Mouse (Mus musculus) cerebral cortex, adult 2 months (tissue): ENCODE results near the gene Slc25a5.

ENCODE experiments used
- WGBS: fragments of 180-500 bp; shearing (Covaris S2); methylation state at CpG from one replicate; pipeline ENCODE4 v1.1.7; 2018; 5-methylcytosine and 5-hydroxymethylcytosine counted together

Slc25a5 gene

GRCm38 (mm10) chrX:36833397-36834084, 38.1 kb downstream of the Slc25a5 start:
- 27% methylated on average over 19 of the region's 19 CpGs for WGBS

- WGBS, result 72% methylated on average over 6 of the region's 6 CpGs
Measured at GRCm38 (mm10) chrX:36837069-36837676, 41.7 kb downstream of the Slc25a5 start.

- WGBS, result 43% methylated on average over 7 of the region's 7 CpGs
Measured at GRCm38 (mm10) chrX:36839391-36839790, 43.9 kb downstream of the Slc25a5 start.

GRCm38 (mm10) chrX:36841698-36842097, 46.2 kb downstream of the Slc25a5 start:
- WGBS, result 88% methylated on average over 6 of the region's 6 CpGs

- WGBS, result 49% methylated on average over 4 of the region's 4 CpGs
Measured at GRCm38 (mm10) chrX:36843346-36843990, 48.0 kb downstream of the Slc25a5 start.

- WGBS, result 94% methylated on average over 1 of the region's 1 CpGs
Measured at GRCm38 (mm10) chrX:36847152-36847551, 51.7 kb downstream of the Slc25a5 start.
